Mouse (Mus musculus) T-helper 1 cell (primary cell): ENCODE measurements at regions not wholly inside any gene's neighbourhood (a gene's known extent, or its start where the extent isn't known, plus 50 kb on each side); places are given as distances from the start of the nearest gene placed in this dataset.

Source experiments
- in situ Hi-C: fragments of 300-600 bp; cut with MboI, MseI; formaldehyde crosslinking; loops from one replicate; pipeline ENCODE4 v1.15.1; 2025; ENCODE audit warnings: high pct_unique_total_duplicates

DNA sequence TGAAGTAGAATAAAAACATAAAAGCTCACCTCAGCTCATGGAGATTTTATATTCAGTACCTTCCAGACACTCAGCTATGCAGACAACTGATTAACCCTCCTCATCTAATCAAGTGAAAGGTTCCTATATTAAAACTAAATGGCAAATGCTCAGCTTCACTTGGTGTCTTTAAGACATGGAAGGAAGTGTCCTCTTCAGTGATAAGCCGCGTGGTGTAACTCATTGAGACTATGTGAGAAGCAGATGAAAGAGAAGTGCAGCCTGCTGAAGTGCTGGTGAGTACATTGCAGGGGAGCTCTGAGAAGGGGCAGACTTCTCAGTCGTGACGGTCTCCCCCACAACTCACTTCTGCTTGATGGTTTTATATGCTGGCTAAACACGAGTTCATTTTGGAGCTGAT is 86.6 kb upstream of the Lgalsl start:
- in situ Hi-C loops, result loop anchor here (10.0 kb wide), 1 partner anchor 267 kb away; no protein-coding TSS in a partner anchor

DNA sequence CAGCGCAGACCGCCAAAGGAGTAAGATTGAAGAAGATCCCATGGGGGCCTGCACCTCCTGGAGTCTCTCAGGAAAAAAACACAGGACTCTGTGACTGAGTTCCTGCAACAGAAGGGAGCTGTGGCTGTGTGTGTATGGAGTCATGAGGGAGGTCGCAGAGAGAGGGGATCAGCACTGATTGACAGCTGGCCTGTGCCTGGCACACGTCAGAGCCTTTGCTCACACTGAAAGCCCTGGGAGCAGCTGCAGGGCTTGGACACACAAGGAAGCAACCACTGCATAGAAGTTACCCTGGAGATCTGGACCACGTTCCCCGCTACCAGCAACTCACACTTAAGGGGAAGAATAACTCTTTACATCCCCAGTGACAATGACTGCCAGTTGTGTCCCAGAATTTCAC is 92.3 kb upstream of the Lgalsl start:
- in situ Hi-C loops, result no loop called here

DNA sequence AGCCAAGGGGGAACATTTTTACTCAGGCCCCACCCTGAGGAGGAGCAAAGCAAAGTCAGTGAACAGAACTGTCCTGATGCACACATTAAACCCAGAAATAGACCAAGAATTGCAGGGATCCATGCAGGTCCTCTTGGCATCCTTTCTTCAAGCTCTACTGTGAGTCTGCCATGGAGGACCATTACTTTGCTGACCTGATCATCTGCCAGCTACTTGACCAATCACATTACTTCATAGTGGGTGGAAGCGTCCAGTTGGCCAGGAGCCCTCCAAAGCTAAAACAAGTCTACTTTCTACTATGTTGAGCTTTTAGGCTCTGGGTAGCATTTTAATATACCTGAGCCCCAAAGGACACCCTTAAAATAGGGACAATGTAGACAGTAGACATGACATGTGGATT is 98.6 kb upstream of the Lgalsl start:
- in situ Hi-C loops, result no loop called here

GRCm38 (mm10) chr11:20930045-20930444 is 99.2 kb upstream of the Lgalsl start:
- in situ Hi-C loops, result no loop called here

DNA sequence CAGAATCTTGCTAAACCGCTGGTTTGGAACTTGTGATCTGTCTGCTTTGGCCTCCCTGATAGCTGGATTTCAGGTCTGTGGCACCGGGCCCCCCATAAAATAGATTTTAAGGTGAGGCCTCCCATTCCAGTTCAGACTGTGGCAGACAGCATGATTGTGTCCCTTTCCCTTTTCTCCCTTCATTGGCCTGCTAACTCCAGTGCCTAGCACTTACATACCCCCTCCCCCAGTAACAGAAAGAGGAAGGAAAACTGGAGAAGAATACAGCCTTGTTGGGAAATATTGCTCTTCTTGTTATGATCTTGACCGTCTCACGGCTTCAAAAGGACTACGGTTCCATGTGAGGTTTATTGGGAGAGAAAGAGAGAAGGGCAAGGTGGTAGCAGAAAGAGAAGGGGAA is 99.7 kb upstream of the Lgalsl start:
- in situ Hi-C loops, result no loop called here

DNA sequence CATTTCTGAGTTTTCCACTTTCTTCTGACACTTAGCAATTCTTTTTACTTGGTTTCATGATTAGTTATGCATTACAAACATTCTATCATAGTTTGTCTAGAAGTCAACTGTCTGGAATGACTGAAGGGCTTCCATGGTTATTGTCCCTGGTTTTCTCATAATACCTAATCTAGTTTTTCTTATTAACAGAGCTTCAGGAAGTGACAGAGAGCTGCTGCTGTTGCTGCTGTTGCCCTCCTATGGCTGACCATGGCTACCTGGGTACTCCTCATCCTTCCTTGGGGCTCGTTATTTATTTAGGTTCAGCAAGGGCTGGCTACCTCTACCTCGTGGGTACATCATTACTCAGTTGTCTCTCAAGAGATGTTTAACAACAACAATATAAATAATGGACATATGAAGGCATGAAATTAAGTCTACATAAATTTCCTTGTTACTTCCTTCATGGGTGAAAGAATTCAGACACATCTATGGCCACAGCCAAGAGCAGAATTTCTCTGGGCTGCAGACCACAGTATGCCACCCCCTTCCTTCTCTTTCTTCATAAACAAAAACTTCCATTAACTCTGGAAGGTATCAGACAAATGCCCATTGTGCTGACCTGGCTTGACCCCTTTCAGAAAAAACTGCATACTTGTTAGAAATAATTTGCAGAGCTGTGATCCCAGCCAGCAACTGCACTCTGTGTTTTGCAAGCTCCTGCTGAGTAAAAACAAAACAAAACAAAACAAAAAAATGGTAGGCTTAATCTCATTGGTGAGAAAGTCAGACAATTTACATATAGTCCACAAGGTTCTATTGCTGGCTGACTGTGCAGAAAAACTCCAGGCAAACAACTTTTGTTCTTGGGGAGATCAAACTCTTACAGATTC is 103.6 kb upstream of the Lgalsl start:
- in situ Hi-C loops, result no loop called here

DNA sequence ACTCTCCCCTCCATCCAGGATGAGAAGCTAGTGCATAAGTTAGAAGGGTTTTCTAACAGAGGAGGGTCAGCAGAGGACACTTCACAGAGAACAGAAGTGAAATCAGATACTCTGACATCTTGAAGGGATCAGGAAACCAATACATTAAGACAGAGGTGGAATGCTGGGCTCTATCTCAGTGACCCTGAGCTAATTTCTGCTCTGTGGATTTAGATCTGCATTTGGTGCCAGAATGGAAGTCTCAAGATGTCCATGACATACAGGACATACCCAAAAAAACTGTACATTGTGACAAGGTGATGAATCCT is 104.2 kb upstream of the Lgalsl start:
- in situ Hi-C loops, result no loop called here

DNA sequence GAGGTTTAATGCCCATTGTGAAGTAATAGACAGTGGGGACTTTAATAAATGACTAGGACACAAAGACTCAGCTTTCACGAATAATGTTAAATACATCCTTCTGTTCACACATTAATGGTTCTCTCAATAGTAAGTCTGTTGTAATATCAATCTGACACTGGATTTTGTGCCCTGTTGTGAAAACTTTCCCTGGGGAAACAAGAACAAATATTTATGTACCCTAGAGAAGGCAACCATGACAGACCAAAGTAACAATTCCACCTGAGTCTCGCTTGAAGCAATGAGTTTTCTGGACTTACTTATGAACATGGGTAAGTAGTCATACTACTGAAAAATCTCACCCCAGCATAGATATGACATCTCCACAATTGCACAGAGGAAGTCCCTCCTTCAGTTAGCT is 105.1 kb upstream of the Lgalsl start:
- in situ Hi-C loops, result no loop called here

DNA sequence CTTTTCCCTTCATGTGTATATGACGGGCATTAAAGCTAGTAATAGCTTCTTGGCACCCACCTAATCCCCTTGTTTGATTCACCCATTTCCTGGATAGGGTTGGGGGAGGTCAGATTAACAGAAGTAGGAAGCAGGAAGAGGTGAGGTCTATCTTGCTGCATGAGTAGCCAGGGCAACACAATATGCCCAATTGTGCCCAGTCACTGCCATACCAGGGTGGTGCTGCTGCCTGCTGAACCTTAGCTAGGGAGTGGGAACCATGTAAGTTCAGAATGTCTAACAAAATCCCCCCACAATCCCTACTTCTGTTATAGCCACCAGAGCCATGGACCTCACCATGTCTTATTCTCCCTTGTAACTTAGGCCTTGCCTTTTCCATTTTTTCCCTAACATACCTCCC is 106.1 kb upstream of the Lgalsl start:
- in situ Hi-C loops, result no loop called here

GRCm38 (mm10) chr11:20937942-20938341 is 107.1 kb upstream of the Lgalsl start:
- in situ Hi-C loops, result no loop called here

GRCm38 (mm10) chr11:20939644-20940043 is 108.8 kb upstream of the Lgalsl start:
- in situ Hi-C loops, result no loop called here

- in situ Hi-C loops, result no loop called here
Observed at GRCm38 (mm10) chr11:20941546-20941945, 110.7 kb upstream of the Lgalsl start.

- in situ Hi-C loops, result loop anchor here (25.0 kb wide), 1 partner anchor 1032 kb away; no protein-coding TSS in a partner anchor
Observed at GRCm38 (mm10) chr11:20955561-20955960, 124.7 kb upstream of the Lgalsl start.

- in situ Hi-C loops, result loop anchor here (25.0 kb wide), 1 partner anchor 1030 kb away; no protein-coding TSS in a partner anchor
Observed at GRCm38 (mm10) chr11:20957766-20958165, 126.9 kb upstream of the Lgalsl start.

DNA sequence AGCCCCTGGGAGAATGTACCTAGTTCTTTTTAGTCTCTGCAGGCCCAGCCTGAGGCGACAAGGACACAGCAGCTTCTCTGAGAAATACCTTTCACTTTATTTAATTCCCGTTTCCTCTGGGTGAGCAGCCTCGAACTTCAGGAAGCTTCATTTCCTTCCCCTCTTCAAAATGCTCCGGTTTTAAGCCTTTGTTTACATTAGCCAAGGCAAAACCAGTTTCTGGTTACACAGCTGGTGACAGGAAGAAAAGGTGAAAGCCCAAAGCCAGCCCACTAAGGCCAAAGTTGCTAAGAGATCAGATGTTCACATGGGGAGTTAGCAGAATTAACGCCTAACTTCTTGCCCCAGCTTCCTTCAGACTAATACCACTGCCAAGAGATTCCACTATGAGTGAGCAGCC is 127.4 kb upstream of the Lgalsl start:
- in situ Hi-C loops, result loop anchor here (25.0 kb wide), 1 partner anchor 1029 kb away; no protein-coding TSS in a partner anchor

DNA sequence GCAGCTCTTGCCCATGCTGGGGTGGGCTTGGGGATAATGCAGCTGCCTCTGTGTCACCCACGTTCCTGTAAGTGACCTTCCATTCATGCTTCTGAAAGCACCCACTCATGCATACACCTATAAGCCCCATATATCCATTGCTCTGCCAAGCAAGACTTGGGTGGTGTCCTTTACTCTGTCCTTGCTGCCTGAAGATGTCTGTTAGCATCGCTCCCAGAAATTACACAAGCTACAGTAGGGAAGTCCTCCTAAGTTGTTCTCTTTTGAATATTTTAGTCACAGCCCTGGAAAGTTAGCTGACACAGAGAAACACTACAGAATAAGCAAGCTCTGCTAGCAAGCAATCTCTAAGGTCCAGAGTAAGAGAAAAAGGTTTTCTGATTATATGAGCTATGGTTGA is 129.2 kb upstream of the Lgalsl start:
- in situ Hi-C loops, result loop anchor here (25.0 kb wide), 1 partner anchor 1027 kb away; no protein-coding TSS in a partner anchor

DNA sequence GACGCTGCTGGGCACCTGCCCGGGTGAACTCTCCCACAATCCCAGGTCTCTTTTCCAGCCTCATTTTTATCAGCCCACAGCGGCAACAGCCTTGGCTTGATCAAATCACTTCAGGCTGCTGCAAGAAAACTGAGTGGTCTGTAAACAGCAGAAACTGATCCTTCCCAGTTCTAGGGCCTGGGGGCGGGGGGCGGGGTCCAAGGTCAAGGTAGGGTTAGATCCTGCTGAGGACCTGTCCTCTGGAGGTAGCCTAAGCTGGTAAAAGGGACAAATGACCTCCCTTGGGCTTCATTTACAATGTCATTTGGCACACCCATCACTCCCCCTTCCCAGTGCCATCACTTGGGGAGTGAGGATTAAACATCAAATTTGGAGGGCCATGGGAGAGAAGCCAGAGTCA is 129.9 kb upstream of the Lgalsl start:
- in situ Hi-C loops, result loop anchor here (25.0 kb wide), 1 partner anchor 1027 kb away; no protein-coding TSS in a partner anchor

- in situ Hi-C loops, result loop anchor here (25.0 kb wide), 1 partner anchor 1026 kb away; no protein-coding TSS in a partner anchor
Observed at GRCm38 (mm10) chr11:20961626-20962025, 129.5 kb upstream of the Peli1 start.

- in situ Hi-C loops, result loop anchor here (25.0 kb wide), 1 partner anchor 1022 kb away; no protein-coding TSS in a partner anchor
Observed at GRCm38 (mm10) chr11:20965575-20966239, 125.4 kb upstream of the Peli1 start.

DNA sequence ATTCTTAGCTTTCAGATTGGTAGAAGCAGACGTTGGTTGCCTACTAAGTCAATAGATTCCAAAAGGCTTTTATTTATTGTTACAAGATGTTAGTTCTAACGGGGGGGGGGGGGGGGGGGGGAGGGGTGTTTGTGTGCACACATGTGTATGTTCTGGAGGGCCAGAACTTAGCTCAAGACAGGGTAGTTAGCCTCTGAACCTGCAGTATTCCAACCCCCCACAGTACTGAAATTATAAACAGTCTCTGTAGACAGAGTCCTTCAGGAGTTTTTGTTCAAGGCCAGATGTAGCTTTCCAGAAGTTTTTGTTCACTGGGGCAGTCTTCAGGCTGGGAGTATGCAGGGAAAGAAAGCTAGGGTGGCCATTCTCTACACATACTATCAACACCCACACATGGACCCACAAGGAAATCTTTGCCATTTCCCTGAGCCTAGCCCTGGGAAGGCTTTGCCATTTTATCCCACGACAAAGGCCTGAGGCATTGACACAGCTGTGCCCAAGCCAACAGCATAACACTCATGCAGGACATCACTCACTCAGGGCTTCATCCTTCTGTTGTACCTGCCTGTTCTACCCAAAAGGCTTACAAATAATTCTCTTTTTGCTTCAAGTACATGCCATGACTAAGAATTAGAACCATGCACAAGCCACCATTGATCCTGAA is 123.6 kb upstream of the Peli1 start:
- in situ Hi-C loops, result loop anchor here (25.0 kb wide), 1 partner anchor 1020 kb away; no protein-coding TSS in a partner anchor

GRCm38 (mm10) chr11:20968341-20968740 is 122.8 kb upstream of the Peli1 start:
- in situ Hi-C loops, result loop anchor here (25.0 kb wide), 1 partner anchor 1019 kb away; no protein-coding TSS in a partner anchor

DNA sequence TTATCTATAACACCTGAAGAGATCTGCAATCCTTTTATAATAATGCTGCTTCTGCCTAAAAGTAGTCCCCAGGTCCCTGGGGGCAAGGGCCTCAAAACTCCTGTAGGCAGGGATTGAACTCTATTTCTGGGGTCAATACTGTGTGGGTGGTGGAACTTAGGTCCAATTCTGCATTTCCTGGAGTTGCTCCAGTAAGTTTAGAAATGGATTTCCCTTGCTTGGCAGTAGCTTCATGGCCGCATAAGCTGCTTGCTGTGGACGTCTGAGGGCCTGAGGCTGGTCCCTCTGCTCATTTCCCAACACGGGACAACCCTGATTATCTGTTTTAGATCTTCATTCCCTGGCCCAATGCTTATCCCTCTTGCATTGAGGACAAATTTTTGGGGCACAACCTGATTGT is 118.0 kb upstream of the Peli1 start:
- in situ Hi-C loops, result loop anchor here (25.0 kb wide), 1 partner anchor 1014 kb away; no protein-coding TSS in a partner anchor
